Mouse (Mus musculus) A20 (cell line): Measurements from ENCODE around the gene Amh.
"Not testable (repeated sequence)": the region's sequence is repeated elsewhere in the genome, so short reads cannot be mapped to it uniquely, and the experiment has no call there.

Experiments
- DNase-seq: peaks from one replicate; pipeline ENCODE4 v3.0.0-alpha.2; 2011; ENCODE audit warnings: low read depth, low spot score

Gene Amh

GRCm38 (mm10) chr10:80807057-80807627, 2.1 kb downstream of the Amh start:
- no peak for DNase-seq

DNA sequence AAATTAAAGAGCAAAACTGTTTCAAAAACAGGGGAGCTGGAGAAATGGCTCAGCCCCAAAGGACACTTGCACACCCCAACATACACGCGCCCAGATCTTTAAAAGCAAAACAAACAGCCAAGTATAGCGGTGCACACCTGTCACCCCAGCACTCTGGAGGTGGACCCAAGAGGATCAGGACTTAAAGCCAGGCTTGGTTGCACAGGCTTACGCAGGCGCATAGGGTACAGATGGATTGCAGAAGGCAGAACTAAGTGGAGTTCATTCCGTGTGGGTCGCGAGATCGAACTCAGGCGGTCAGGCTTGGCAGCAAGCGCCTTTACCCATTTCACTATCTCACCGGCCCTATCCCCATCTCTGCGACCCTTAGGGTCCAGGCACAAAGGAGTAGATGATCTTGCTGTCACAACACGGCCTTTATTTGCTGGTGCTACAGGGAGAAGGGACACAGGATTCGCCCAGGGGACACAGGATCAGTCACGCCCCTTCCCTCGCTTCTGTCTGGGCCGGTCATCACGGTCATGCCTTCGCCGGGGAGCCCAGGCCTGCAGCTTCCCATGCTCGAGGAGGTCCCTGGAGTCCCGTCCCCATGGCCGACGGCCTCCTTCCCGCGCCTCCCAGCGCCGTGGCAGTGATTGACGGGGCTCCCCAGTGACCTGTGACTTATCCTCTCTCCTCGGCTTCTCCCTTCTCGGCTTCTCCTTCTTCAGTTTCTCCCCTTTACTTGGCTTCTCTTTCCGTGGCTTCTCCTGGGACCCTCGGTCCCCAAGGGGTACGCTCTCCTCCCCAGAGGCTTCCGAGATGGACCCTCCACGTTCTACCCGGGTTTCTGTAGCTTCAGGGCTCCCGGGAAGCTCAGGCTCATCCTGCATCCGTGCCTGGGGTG, 3.3 kb downstream of the Amh start:
- no peak for DNase-seq

DNA sequence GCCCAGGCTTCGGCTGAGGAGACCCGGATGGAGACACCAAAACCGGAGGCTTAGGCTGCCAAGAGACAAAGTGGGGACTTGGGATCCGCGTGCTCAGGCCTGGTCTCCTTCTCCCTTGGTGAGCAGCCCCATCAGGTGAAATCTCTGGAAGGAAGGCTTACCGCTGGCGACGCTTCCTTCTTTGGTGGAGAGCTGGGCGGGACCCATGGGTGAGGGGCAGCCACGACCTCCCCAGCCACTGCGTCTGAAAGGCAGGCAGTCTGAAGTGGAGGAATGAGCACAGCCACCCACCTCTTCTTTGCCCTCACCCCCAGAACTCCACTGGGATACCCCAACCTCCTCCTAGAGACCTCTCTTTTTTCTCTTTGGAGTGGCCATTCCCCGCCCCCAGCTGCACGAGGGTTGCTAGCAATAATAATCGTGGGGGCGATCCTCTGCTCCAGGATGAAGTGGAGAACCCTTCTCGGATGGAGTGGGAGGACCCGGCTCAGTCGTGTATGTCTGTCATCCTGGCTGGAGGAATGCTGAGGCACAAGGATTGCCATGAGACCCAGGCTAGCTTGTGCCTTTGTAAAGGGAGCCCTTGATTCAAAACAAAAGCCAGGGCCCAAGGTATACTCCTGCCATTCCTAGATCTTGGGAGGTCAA, 4.1 kb downstream of the Amh start:
- DNase-seq: no peak

DNA sequence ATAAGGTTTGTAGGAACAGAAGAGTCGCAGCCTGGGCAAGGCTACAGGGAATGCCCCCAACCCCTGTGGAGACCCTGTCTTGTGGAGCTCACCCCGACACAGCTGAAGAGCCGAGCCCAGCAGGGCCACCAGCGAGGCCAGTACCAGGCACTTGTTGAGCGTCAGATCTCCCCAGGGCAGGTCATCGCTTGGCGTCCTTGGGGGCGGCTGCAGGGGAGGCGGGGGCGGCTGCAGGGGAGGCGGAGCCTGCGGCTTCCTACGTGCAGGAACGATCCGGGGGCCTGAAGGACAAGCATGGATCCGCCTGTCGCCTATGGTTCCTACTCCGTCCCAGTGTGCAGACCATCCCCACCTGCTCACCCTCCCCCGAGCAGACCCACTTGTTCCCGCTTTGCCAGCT, 5.0 kb downstream of the Amh start:
- DNase-seq: no peak

DNA sequence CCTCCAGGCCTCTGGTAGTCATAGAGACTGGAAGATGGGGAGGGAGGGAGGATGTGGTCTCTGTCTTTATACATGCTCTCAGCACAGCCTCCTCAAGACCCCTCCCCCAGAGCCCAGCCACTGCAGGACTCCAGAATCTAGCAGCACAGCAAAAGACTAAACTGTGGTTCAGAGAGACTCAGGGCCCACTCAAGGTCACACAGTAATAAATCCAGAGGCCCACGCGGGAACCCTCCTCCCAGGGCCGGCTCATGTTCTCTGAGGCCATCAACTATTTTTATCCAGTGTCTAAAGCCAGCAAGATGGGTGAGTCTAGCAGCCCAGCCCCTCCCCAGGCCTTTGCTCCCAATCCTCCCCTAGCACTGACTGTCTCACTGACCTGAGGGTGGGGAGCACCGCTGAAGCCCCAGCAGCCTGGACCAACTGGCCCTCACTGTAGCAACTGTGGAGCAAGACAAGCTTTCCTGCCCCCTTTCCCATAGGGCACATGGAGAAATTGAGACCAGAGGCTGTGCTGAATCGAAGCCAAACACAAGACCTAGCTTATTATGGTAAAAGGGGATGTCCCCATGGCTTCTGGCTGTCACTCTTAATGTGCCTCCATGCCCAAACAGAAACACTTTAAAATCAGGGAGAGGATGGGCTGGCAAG, 7.5 kb downstream of the Amh start:
- DNase-seq: no peak

- no peak for DNase-seq
These were observed 8.3 kb downstream of the Amh start, which contains the start of gene Jsrp1 for GRCm38 (mm10) chr10:80813366-80813765. Gene Jsrp1 (minus strand): TSS chr10:80813498.

- no peak for DNase-seq
These were observed 9.8 kb downstream of the Amh start for GRCm38 (mm10) chr10:80814800-80815199.

DNA sequence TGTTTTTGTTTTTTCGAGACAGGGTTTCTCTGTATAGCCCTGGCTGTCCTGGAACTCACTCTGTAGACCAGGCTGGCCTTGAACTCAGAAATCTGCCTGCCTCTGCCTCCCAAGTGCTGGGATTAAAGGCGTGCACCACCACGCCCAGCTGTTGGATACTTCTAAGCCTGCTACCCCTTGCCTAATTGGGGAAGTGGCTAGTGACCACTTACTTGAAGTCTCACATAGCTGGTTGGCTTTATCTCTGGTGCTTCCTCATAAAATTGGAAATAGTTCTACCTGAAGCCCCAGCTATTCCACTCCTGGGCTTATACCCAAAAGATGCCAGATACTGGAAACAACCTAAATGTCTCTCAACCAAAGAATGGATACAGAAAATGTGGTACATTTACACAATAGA, 11.3 kb downstream of the Amh start:
- not testable (repeated sequence) for DNase-seq

- no peak for DNase-seq
These were observed 12.1 kb downstream of the Amh start for GRCm38 (mm10) chr10:80817164-80817563.

- DNase-seq: peak; percentile 51
These were observed 12.9 kb downstream of the Amh start for GRCm38 (mm10) chr10:80817955-80818354.

DNA sequence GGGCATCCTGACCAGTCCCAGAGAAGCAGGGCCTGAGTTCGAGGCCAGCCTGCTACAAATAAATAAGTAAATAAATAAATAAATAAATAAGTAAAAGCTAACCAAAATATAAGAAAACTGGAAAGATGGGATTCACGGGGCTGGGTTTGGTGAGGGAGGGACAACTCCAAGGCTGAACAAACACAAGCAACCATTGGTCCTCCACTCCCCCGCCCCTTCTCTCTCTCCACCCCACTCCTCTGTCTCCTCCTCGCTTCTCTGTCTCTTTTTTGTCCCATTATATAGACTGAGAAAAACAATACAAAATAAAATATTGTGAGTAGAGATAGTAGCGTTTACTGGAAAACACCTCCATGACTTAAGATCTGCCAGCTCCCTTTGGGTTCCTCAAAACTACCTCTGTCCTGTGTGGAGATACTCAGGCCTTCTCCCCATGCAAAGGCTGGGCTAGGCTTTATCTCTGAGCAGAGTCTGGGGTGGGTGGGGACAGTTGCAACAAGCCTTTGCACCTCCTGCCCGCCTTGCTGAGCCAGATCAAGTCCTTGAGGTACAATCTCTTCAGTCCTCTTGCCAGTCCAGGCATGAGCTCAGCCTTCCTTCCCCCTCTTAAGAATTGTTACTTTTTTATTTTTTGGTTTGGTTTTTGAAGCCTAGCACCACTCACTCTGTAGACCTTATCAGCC, 13.7 kb downstream of the Amh start:
- DNase-seq: no peak

GRCm38 (mm10) chr10:80819406-80819805, 14.4 kb downstream of the Amh start:
- no peak for DNase-seq

DNA sequence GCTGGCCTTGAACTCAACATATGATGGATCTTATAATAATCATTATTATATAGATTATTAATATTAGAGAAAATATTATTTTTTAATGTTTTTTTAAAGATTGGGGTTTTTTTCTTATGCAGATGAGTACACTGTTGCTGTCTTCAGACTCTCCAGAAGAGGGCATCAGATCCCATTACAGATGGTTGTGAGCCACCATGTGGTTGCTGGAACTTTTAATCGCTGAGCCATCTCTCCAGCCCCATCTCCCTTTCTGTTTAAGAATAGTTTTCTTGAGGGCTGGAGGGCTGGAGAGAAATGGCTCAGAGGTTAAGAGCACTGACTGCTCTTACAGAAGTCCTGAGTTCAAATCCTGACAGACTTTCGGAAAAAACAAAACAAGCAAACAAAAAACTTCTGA, 16.9 kb downstream of the Amh start:
- peak; percentile 66 for DNase-seq

- DNase-seq: no peak
These were observed 17.5 kb downstream of the Amh start for GRCm38 (mm10) chr10:80822528-80822927.

GRCm38 (mm10) chr10:80823316-80823715, 18.3 kb downstream of the Amh start:
- no peak for DNase-seq

DNA sequence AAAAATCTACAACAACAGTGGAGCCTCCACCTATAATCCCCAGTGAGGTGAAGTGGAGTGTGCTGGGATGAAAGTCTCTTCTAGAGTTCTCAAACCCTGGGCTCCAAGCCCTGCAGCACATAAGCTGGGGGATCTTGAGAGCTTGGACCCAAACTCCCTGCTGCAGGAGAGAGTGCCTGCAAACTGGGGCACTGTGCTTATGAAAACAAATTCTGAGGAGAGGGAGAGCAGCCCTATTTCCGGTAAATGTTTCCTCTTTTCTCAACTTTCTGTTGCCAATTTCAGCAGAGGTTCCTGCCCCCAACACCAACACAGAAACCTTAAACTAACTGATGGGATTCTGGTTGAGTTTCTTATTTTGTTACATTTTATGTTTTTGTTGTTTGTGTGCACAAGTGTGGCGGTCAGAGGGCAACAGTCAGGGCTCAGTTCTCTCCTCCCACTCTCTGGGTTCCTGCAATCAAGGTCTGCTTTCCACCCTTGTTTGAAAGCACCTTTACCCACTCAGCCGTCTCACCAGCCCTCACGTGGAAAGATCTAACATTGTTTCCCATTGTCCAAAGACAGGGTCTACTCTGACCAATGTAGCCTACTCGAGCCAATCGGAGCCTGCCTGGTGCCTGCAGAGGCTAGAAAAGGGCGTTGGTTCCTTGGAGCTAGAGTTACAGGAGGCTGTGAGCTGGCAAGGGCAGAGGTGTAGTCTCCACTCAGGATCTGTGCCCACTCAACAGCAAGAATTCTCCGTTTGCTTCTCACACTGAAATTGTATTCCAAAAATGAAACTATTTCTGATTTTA, 19.0 kb downstream of the Amh start:
- DNase-seq: peak; percentile 71

DNA sequence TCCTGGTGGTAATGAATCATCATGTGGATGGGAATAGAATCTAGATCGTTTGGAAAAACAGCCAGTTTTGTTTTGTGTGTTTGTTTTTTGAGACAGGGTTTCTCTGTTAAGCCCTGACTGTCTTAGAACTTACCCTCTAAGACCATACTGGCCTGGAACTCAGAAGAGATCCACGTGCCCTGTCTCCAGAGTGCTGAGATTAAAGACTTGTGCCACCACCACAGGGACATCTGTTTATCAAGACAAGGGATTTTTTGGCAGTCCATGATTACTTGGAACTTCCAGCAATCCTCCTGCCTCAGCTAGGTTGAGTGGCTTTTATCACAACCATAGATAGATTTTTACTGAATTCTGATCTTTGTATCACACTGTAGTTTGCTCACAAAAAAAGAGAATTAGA, 19.8 kb downstream of the Amh start:
- peak; percentile 56 for DNase-seq

DNA sequence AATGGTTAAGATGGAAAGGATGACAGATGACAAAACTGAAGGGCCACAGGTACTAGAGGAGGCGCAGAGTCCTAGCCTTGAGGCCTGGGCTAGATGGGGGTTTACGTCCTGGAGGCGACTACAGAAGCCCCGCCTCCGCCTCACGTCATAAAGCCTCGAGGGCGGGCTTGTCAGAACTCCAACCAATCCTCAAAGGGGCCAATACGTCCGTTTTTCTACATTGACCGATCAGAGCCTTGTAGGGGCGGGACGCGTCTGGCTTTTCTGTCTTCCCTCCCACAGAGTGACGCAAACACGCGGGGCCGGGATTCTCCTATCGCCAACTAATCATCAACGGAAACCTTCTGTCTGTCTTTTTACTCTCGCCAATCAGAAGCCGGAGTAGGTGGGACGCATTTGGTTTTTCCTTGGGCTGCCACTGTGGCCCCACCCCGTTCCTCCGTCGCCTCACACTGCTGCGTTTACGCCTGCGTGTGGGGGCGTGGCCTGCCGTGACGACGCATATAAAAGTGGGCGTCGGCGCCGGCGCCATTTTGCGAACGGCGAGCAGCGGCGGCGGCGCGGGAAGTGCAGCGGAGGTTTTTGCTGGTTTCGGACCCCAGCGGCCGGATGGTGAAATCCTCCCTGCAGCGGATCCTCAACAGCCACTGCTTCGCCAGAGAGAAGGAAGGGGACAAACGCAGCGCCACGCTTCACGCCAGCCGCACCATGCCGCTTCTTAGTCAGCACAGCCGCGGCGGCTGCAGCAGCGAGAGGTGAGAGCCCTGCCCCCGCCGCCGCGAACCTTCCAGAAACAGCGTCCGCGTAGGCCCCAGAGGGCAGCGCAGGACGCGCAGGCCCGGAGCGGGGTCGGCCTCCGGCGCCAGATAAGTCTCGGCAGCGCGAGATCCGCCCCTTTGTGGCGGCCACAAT, 21.4 kb downstream of the Amh start, which contains the start of gene Oaz1:
Gene Oaz1, plus strand, starts transcription at position 506 of the 912 bp plus-strand sequence.
- DNase-seq: peak; percentile 100

GRCm38 (mm10) chr10:80827063-80827869, 22.2 kb downstream of the Amh start:
- DNase-seq: no peak
